Mouse (Mus musculus) liver, adult 2 months (tissue): ENCODE results near the gene Fer1l4. TPM values are rescaled to one million over a fixed set of nuclear protein-coding genes. Genes with fewer than 3 reads are reported as not detected.
A peak's percentile ranks its signal among the peaks of the same experiment; 100 is the strongest.

Source experiments
- DNase-seq: peaks from one replicate; pipeline ENCODE4 v3.0.0-alpha.2; 2011; ENCODE audit warnings: low read depth, low spot score; ENCODE audit errors: extremely low read depth
- H3K27ac ChIP-seq: fragments of 200-500 bp; replicated peaks from 2 replicates; pipeline ENCODE4 v1.5.1; 2012; ENCODE audit warnings: low read depth, mild to moderate bottlenecking, control low read depth, inconsistent platforms, low read length; ENCODE audit not compliant: insufficient read depth
- H3K27me3 ChIP-seq: fragments of 200-500 bp; 2 replicates; pipeline ENCODE4 v1.6.1; 2012; ENCODE audit warnings: mild to moderate bottlenecking, moderate library complexity, low read length, inconsistent platforms; ENCODE audit not compliant: control insufficient read depth, insufficient read depth
- H3K36me3 ChIP-seq: fragments of 200-500 bp; 2 replicates; pipeline ENCODE4 v1.6.1; 2012; ENCODE audit warnings: low read length, inconsistent platforms; ENCODE audit not compliant: control insufficient read depth, insufficient read depth
- H3K4me1 ChIP-seq: fragments of 200-500 bp; 2 replicates; pipeline ENCODE4 v1.6.1; 2011; ENCODE audit warnings: low read length; ENCODE audit not compliant: control insufficient read depth, insufficient read depth
- H3K4me3 ChIP-seq: fragments of 200-500 bp; 2 replicates; pipeline ENCODE4 v1.5.1; 2011; ENCODE audit warnings: low read depth, mild to moderate bottlenecking, control low read depth, low read length, moderate library complexity; ENCODE audit not compliant: insufficient read depth
- H3K79me2 ChIP-seq: fragments of 200-500 bp; 2 replicates; pipeline ENCODE4 v1.6.1; 2012; ENCODE audit warnings: inconsistent platforms, mild to moderate bottlenecking, low read length, moderate library complexity; ENCODE audit not compliant: control insufficient read depth, insufficient read depth
- H3K9ac ChIP-seq: fragments of 200-500 bp; 2 replicates; pipeline ENCODE4 v1.6.1; 2012; ENCODE audit warnings: low read depth, mild to moderate bottlenecking, control low read depth, inconsistent platforms, low read length
- CTCF ChIP-seq: fragments of 200-500 bp; IDR thresholded peaks from 2 replicates; pipeline ENCODE4 v1.5.1; 2011; ENCODE audit warnings: low read depth, low read length, control low read depth
- POLR2A ChIP-seq: fragments of 200-500 bp; IDR thresholded peaks from 2 replicates; pipeline ENCODE4 v1.6.1; 2011; ENCODE audit warnings: low read length, control low read depth; ENCODE audit not compliant: insufficient read depth; ENCODE audit errors: extremely low read depth
- WGBS: fragments of 180-500 bp; shearing (Covaris S2); methylation state at CpG from one replicate; pipeline ENCODE4 v1.1.7; 2018; 5-methylcytosine and 5-hydroxymethylcytosine counted together
- polyA plus RNA-seq: library from polyadenylated mRNA; depleted of rRNA; stranded (reverse); fragments of >200 nt; gene quantifications from 2 replicates; pipeline ENCODE4 v1.2.3, GENCODE M21; 2012; rRNA removed
- total RNA-seq: library from RNA; depleted of rRNA; stranded (reverse); fragments of >200 nt; gene quantifications from 2 replicates; pipeline ENCODE4 v1.2.3, GENCODE M21; 2014; rRNA removed

The Fer1l4 gene
- total RNA-seq (not detected in 2 replicates), polyA plus RNA-seq (0.06 TPM in 1 of 2 replicates, not detected in the other)

DNA sequence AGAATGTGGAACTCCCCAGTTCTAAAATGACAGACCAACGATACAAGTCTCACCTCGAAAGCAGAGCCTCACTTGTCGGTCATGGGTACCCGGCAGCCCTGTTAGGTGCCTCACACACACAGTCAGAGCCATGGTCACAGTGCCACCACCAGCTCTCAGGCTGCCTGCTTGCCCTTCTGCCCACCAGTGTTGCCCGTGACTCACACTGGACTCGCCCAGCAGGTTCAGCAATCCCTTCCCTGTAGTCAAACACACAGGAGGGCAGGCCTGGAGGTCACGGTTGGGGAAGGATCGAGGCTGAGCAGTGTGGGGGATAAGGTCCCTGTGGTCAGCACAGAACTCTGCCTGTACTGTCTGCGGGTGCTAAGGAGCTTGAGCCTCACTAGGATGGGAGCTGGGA is at the start of gene Fer1l4:
Gene Fer1l4, minus strand, starts transcription at position 132 of the 400 bp plus-strand sequence.
- Histone ChIP-seq H3K9ac (no peak within 1 kb of the TSS), H3K79me2 (no peaks in the 10 kb centered on the region), H3K36me3 (no peaks in the 10 kb centered on the region), H3K4me1 (no peaks in the 10 kb centered on the region), H3K27ac (no peak within 1 kb of the TSS), H3K27me3 (no peaks in the 10 kb centered on the region), H3K4me3 (no peak within 1 kb of the TSS)
- TF ChIP-seq POLR2A, result no peak
- TF ChIP-seq CTCF, result no peak
- no peak for DNase-seq
- 65% methylated on average over 9 of the region's 9 CpGs for WGBS

DNA sequence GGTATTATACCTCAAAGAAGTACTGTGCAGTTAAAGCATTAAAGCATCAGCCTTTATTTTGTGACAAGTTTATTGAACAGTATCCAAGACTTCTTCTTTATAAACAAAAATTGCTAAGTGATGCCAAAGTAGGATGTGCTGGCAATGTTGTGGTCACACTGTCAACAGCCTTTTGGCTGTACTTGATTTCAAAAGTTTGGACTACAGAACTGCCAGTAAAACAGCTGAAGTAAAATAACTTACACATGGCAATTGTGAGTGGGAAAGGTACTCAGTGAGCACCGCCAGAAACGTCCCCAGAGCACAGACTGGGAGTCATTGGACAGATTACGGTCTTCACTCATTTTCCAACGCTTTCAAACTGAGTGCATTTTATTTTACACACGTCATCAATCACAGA is 39.2 kb upstream of the Fer1l4 start:
- H3K9ac ChIP-seq, result no peak overlapping the region
- no peak overlapping the region for H3K4me3 ChIP-seq
- H3K4me1 ChIP-seq, result peaks cover 4% of the 10 kb centered on the region; the same call in 1 of the 2 replicates
- H3K36me3 ChIP-seq, result peaks cover 20% of the 10 kb centered on the region
- TF ChIP-seq CTCF, result no peak
- no peak for TF ChIP-seq POLR2A
- peak; percentile 85 for DNase-seq
- H3K27me3 ChIP-seq, result no peaks in the 10 kb centered on the region
- H3K27ac ChIP-seq, result no peak overlapping the region
- H3K79me2 ChIP-seq, result peaks cover 36% of the 10 kb centered on the region
- WGBS, result 56% methylated on average over 5 of the region's 5 CpGs

- Histone ChIP-seq H3K9ac (no peak overlapping the region), H3K4me3 (no peak overlapping the region), H3K36me3 (peaks cover 4% of the 10 kb centered on the region), H3K27ac (no peak overlapping the region), H3K4me1 (peaks cover 4% of the 10 kb centered on the region; the same call in 1 of the 2 replicates), H3K79me2 (peaks cover 25% of the 10 kb centered on the region), H3K27me3 (no peaks in the 10 kb centered on the region)
- 41% methylated on average over 1 of the region's 1 CpGs for WGBS
- no peak for DNase-seq
- TF ChIP-seq CTCF (no peak), POLR2A (no peak)
Observed at GRCm38 (mm10) chr2:156089799-156090198, 37.1 kb upstream of the Fer1l4 start.

DNA sequence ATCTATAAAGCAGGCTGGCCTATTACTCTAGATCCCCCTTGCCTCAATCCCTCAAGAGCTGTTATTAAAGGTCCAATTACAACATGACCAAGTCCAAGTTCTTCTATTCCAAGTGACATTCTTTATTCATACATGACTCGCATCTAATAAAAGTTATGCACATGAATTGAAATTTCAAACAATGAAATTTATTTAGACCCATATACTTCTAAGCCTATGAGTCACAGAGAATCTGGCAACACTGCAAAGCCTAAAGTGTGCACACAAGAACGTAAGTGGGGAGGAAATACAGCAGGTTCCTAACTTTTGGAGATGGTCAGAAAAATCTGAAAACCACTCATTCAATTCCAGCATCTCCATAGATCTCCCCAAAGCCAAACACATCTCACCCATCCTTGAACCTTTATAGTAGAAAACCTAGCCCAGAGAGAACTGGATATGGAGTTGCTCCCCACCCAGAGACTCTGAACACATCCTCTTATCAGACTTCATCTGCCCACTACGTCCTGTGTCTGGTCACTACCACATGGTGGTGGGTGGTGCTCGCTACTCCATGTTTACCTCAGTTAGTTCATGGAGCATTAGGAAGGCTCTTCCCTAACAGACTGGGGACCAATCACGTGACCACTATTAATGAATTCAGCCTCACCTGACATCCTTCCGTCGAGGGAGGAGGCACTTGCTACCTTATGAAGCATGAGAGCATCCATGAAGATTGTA is 34.8 kb upstream of the Fer1l4 start:
- Histone ChIP-seq H3K27me3 (no peaks in the 10 kb centered on the region), H3K36me3 (no peaks in the 10 kb centered on the region), H3K9ac (no peak overlapping the region), H3K79me2 (peaks cover 26% of the 10 kb centered on the region), H3K27ac (no peak overlapping the region), H3K4me1 (peaks cover 8% of the 10 kb centered on the region), H3K4me3 (no peak overlapping the region)
- TF ChIP-seq CTCF, result no peak
- no peak for DNase-seq
- 87% methylated on average over 7 of the region's 7 CpGs for WGBS

- Histone ChIP-seq H3K27ac (no peak overlapping the region), H3K4me1 (peaks cover 4% of the 10 kb centered on the region), H3K4me3 (no peak overlapping the region), H3K79me2 (peaks cover 18% of the 10 kb centered on the region), H3K27me3 (no peaks in the 10 kb centered on the region), H3K36me3 (no peaks in the 10 kb centered on the region), H3K9ac (no peak overlapping the region)
- no peak for DNase-seq
- TF ChIP-seq POLR2A, result no peak
- no peak for TF ChIP-seq CTCF
- WGBS, result 90% methylated on average over 3 of the region's 3 CpGs
Observed at GRCm38 (mm10) chr2:156084541-156084940, 31.8 kb upstream of the Fer1l4 start.

DNA sequence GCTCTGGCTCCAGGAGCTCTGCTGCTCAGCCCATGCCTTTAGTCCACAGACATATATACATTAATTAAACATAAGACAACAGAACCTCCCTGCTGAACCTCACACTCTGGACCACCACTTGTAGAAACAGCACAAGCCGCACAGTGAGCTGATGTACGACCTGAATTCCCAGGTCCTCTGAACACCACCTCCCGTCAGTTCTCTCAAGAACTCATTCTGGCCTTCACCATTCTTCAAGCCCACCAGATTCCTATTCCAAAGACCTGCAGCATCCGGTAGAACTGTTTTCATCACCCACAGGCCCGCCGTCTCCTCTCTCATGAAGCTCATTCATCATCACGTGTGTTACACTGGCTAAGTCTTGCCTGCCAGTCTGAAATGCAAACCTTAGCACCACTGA is 27.6 kb upstream of the Fer1l4 start:
- no peaks in the 10 kb centered on the region for H3K27me3 ChIP-seq
- no peak overlapping the region for H3K4me3 ChIP-seq
- H3K4me1 ChIP-seq, result peaks cover 4% of the 10 kb centered on the region
- H3K27ac ChIP-seq, result no peak overlapping the region
- WGBS, result 91% methylated on average over 7 of the region's 7 CpGs
- no peak for DNase-seq
- no peak overlapping the region for H3K9ac ChIP-seq
- TF ChIP-seq POLR2A (no peak), CTCF (no peak)
- peaks cover 21% of the 10 kb centered on the region for H3K36me3 ChIP-seq
- peaks cover 5% of the 10 kb centered on the region; the same call in 1 of the 2 replicates for H3K79me2 ChIP-seq
